24 mouse cellular contexts compared by ENCODE assay signal in the genomic region with DNA sequence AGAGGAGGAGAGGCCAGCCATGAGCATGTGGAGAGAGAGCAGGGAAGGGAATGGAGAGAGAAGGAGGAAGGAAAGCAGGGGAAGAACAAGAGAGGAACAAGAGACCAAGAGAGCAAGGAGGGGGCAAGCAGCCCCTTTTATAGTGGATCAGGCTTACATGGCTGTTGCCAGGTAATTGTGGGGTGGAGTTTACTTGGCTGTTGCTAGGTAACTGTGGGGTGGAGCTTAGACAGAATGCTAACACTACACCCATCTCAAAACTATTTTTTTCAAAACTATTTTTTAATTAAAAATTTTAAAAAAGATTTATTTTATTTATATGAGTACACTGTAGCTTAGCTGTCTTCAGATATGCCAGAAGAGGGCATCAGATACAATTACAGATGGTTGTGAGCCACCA.
"Had no signal": no experiment of that assay in that cellular context is flagged by ENCODE, and none has a peak within 500 bp of the region (broad histone marks: within the 10 kb centered on the region; RNA-seq: fewer than 3 reads in every experiment).

No protein-coding gene starts in this region.

- H3K27ac ChIP-seq: gastrocnemius, adult 2 months; heart, embryonic 13.5 days; heart, embryonic 15.5 days; hindbrain, embryonic 13.5 days; hindbrain, embryonic 15.5 days; hindbrain, postnatal 0 days; kidney, embryonic 15.5 days; kidney, postnatal 0 days; limb, embryonic 10.5 days; limb, embryonic 12.5 days had no signal

- DNase-seq: gastrocnemius, adult 2 months; gastrocnemius, postnatal 10 days; gastrocnemius, postnatal 25 days; heart, adult 18-20 months; heart, postnatal 14 days; heart, postnatal 36 days; kidney, adult 11 months; kidney, adult 2 months; kidney, adult 9 months; kidney, postnatal 14 days; kidney, postnatal 36 days; layer of hippocampus, adult 9-11 months; layer of hippocampus, postnatal 36 days had no signal

- H3K4me3 ChIP-seq: gastrocnemius, adult 2 months; heart, embryonic 13.5 days; heart, embryonic 15.5 days; hindbrain, embryonic 13.5 days; hindbrain, embryonic 15.5 days; kidney, embryonic 15.5 days; limb, embryonic 10.5 days; limb, embryonic 12.5 days had no signal

- H3K9me3 ChIP-seq: heart, embryonic 13.5 days; heart, embryonic 15.5 days; hindbrain, embryonic 13.5 days; hindbrain, embryonic 15.5 days; kidney, embryonic 15.5 days; limb, embryonic 10.5 days; limb, embryonic 12.5 days had no signal

- H3K4me2 ChIP-seq: heart, embryonic 11.5 days; heart, embryonic 13.5 days; heart, embryonic 15.5 days; hindbrain, embryonic 13.5 days; hindbrain, embryonic 15.5 days; kidney, embryonic 15.5 days; limb, embryonic 12.5 days had no signal

- H3K9ac ChIP-seq: heart, embryonic 13.5 days; heart, embryonic 15.5 days; hindbrain, embryonic 13.5 days; hindbrain, embryonic 15.5 days; kidney, embryonic 15.5 days; limb, embryonic 12.5 days had no signal

- H3K27me3 ChIP-seq: heart, embryonic 13.5 days; heart, embryonic 15.5 days; hindbrain, embryonic 13.5 days; hindbrain, embryonic 15.5 days; kidney, embryonic 15.5 days; limb, embryonic 12.5 days had no signal

- H3K4me1 ChIP-seq: heart, embryonic 15.5 days; hindbrain, embryonic 13.5 days; hindbrain, embryonic 15.5 days; limb, embryonic 10.5 days; limb, embryonic 12.5 days had no signal

- H3K36me3 ChIP-seq: heart, embryonic 13.5 days; heart, embryonic 15.5 days; hindbrain, embryonic 13.5 days; hindbrain, embryonic 15.5 days; kidney, embryonic 15.5 days; limb, embryonic 10.5 days; limb, embryonic 12.5 days had no signal

- ATAC-seq: hindbrain, postnatal 0 days; intestine, embryonic 16.5 days had no signal
